Mouse (Mus musculus): ENCODE results near the gene Kirrel. TPM values are rescaled to one million over a fixed set of nuclear protein-coding genes. Genes with fewer than 3 reads are reported as not detected.
"Not testable (repeated sequence)": the region's sequence is repeated elsewhere in the genome, so short reads cannot be mapped to it uniquely, and the experiment has no call there.

Kirrel gene
- polyA plus RNA-seq, 2 experiments from 2014 or later = not detected

DNA sequence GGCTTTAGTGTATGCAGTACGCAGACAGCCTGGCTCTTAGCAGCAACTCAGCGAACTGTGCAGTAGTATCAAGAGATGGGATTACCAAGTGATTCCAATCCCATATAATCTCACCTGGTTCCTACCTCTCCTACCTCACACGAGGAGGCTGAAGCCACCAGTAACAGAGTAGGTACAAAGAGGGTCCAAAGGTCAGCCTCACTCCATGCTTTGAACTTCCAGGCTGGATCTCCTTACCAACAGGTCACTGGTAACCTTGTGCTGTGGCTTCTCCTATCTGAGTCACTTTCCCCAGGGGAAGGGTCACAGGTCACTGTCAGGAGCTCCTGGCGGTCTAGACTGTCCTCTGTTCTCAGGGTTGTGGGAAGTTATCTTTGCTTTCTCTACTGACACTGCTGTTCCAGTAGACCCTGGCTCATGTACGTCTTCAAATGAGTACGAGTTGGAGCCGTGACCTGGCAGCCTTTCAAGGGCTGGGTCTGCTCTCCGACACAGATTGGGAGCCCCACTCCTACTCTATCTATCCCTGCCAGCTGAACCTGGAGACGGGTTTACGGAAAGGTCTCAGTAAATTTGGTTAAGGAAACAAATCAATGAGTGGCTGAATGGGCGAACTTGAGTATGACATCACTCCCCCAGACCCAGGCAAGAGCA, 42.7 kb downstream of the Kirrel start:
- no peak for ATAC-seq

GRCm38 (mm10) chr3:87130933-87131332, 43.6 kb downstream of the Kirrel start:
- no peak for ATAC-seq

- ATAC-seq = no peak
These were observed 50.8 kb downstream of the Kirrel start for GRCm38 (mm10) chr3:87123795-87124194.

DNA sequence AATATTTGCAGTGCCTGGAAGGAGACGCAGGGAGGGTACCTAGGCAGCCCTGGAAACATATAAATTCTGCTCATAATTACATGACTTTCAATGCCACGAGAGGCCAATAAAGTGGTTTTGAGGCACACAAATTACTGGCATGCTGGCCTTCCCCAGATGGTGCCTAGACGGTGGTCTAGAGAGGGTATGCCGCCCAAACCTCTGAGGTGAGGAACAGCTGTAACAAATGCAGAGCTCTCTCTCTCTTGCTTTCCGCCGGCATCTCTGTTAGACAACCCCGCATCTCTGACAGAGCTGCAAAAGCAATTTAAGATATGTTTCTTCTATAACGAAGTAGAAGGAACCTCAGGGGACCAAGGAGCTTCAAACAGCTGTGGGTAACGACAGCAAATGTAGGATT, 56.3 kb downstream of the Kirrel start:
- ATAC-seq = no peak

DNA sequence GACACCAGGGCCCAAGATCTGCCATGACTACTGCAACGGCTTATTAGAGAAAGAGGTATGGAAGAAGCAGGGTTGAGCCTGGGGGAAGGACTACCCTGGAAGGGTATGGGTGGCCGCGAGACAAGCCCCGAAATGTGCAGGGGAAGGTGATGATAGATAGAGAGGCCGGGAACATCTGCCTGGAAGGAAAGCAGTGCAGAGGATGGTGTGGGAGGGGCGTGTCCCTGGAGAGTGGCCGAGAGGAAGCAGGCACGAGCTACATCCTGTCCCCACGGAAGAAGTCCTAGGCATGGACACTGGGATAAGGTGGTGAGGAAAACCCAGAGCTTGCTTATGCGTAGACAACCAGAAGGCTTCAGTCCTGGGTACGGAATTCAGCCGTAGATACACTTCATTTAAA, 56.9 kb downstream of the Kirrel start:
- no peak for ATAC-seq

DNA sequence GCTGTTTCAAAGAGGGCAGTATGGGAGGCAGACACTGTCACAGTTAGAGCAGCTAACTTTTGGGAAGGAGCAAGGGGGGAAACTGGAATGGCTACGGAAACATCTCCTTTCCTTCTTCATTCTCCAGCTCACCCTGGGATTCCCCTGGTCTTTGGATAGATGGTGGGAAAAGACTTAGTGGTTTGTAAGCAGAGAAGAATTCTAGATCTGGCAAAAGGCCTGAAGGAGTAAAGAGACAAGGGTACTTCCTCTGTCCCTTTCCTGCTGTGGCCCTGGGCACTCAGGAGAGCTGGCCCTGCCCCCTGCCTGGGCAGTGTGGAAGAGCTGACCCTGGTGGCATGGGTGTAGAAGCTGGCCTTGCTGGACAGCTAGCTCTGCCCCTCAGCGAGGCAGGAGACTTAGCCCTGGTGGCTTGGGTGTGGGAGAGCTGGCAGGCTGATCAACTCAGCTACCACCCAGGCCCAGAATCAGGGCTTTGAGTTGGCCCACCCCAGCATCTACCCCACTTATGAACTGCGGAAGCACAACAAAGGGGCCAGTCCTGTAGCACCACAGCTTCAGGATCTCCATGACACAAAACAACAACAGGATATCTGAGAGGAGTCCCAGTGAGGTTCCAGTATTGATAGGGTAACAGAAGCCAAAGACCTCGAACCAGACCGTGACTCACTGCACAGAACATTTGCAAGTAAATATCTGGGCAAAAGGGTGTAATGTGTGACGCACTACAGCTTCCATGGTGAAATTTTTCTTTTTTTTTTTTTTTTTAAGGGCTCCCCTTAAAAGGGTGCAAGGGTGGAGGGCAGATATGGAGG, 58.6 kb downstream of the Kirrel start:
- no peak for ATAC-seq

DNA sequence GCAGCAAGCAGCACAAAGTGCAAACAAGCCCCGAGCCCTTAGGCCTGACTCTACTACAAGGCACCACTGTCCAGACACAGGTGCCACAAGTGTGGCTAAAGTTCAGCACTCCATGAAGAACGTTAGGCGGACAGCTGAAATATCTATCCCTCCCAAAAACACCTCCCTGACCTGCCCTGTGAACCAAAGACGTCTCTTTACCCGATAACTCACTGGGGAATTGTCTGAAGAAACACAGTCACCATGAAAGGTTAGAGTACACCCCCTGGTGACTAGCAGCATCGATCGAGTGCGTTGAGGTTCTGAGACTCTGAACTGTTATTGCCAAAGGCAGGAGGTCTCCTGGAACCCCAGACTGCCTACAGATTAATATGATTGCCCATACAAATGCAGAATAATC, 59.3 kb downstream of the Kirrel start:
- no peak for ATAC-seq

DNA sequence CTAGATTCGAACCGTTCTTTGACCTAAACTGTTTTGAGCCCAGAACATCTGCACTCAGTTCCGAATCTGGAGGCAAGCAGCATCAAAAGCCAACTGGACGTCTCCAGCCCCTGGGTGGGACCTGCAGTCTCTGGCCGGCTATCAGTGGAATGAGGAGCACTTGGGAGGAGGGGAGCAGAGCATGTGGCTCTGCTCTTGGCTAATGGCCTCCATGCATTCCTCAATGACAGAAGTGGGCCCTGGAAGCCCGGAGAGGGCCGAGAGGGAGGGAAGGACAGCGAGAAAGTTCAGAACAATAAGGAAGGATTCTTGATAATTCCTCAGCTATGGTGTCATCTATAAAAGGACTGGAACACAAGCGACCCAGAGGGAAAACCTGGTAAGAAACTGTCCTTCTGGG, 59.7 kb downstream of the Kirrel start:
- no peak for ATAC-seq

DNA sequence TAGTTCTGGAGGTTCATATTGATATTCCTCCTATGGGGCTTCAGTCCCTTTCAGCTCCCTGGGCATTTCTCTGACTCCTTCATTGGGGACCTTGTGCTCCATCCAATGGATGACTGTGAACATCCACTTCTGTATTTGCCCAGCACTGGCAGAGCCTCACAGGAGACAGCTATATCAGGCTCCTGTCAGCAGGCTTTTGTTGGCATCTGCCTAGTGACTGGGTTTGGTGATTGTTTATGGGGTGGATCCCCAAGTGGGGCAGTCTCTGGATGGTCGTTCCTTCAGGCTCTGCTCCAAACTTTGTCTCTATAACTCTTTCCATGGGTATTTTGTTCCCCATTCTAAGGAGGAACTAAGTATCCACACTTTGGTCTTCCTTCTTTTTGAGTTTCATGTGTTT, 60.7 kb downstream of the Kirrel start:
- not testable (repeated sequence) for ATAC-seq

- ATAC-seq = no peak
These were observed 62.3 kb downstream of the Kirrel start for GRCm38 (mm10) chr3:87112264-87112663.

DNA sequence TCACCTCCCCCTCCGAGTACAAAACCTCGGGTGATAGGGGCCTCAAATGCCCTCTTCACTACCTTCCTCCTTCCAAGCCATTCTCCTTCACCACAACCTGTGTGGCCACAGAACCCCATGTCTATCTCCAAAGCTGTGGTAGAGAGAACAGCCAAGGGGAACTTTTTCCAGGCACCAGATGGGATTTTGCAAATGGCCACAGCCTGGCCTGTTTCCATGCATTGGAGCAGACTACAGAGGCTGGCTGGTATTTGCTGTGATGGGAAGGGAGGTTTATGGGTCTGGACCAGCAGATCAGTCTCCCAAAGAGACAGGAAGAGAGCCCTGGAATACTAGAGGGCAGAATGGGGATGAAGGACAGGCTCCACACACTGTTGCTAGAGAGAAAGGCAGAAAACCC, 69.7 kb downstream of the Kirrel start:
- no peak for ATAC-seq

DNA sequence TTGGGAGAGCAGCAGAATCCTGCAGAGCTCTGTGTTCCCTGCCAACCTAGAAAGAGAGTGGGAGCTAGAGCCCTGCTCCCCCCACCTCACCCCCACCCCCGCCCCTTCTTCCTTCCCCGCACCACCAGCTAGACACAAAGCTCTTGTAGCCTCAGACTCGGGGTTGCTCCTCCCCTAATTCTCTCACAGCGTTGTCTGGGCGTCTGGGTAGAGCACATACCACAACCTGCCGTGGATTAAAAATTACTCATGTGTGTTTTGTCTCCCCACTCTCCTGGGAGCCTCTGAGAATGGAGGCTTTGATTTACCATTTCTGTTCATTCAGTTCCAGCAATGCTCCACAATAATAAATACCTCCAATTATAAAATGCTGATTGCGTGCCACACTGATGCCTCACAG, 72.2 kb downstream of the Kirrel start:
- no peak for ATAC-seq

DNA sequence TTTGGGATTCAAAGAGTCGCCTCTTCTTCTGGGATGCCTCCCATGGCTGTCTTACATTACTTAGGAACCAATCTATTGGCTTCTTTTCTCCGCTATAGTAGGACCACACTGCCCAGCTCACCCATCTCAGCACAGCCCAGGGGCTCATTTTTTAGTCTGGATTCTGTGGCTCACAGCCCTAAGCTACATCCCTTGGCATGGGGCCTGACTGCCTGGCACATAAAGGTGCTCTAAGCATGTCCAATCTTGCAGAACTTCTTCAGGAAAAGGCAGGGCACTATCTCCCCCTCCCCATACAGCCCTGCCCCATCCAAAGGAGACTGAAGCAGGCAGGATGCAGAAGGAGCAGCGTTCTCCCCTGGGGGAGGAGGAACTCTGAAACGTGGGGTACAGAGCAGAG, 73.6 kb downstream of the Kirrel start:
- ATAC-seq = no peak

GRCm38 (mm10) chr3:87097969-87098946, 76.3 kb downstream of the Kirrel start:
- no peak for ATAC-seq

DNA sequence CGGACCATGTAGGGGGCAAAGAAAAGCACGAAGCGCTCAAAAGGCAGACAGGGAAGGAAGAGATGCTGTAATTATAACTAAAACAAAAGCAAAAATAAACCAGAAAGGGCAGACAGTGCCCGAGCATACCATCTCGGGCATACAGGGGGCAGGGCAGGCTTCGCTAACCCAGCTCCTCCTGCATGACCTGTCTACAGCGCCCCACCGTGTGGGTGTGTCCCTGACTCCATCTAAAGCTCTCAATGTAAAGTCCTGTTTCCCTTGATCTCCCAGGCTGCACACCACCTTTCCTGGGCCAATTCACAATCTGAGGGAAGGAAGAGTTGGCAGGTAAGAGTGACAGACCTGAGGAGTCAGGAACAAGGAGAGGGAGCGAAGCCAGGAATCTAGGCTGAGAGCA, 77.3 kb downstream of the Kirrel start:
- ATAC-seq = no peak

GRCm38 (mm10) chr3:87093718-87094117, 80.8 kb downstream of the Kirrel start:
- ATAC-seq = no peak

DNA sequence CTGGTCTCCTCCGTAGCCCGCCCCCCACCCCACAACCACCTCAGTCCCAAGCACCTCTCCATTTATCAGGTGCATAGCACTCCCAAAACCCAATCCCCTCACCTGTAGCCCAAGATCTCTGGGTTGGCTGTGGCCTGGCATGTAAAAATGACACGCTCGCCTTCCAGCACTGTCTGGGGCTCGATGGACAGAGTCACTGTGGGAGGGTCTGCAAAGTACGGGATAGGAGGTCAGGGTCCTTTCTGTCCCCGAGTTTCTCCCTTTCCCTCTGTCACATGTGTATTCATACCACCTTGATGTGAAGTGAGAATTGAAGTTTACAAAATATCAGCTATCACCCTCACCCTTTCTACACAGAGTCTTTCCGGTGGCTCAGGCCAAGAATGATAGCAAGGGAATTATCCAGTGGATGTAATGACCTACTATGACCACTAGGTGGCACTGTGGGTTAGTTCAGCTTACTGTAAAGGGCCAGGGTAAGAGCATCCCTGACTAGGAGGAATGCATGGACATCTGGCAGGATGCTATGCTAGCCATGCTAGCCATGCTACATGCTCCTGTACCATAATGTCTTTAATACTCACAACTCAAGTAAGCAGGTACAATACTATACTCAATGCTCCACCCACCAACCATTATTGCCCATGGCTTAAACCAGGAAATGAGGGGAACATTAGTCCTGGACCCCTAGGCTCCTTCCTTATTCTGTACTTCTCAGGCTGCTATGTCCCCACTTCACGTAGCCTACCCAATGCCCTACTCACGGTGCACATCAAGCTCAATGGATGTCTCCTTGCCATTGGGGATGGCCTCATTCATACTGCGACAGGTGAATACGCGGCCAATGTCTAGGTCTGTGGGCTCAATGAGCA, 84.6 kb downstream of the Kirrel start:
- ATAC-seq = no peak

- ATAC-seq = no peak
These were observed 87.4 kb downstream of the Kirrel start for GRCm38 (mm10) chr3:87087146-87087545.

- no peak for ATAC-seq
These were observed 92.3 kb downstream of the Kirrel start for GRCm38 (mm10) chr3:87082235-87082634.

- no peak for ATAC-seq
These were observed 94.8 kb downstream of the Kirrel start for GRCm38 (mm10) chr3:87079751-87080150.

- no peak for ATAC-seq
These were observed 95.2 kb downstream of the Kirrel start for GRCm38 (mm10) chr3:87079301-87079700.

- ATAC-seq = no peak
These were observed 96.9 kb downstream of the Kirrel start for GRCm38 (mm10) chr3:87077681-87078080.

Data from activated CD4-positive, CD25-positive, alpha-beta regulatory T cell, adult 4 months (primary cell).